Mouse (Mus musculus): ENCODE data around the gene Opn3.

DNA sequence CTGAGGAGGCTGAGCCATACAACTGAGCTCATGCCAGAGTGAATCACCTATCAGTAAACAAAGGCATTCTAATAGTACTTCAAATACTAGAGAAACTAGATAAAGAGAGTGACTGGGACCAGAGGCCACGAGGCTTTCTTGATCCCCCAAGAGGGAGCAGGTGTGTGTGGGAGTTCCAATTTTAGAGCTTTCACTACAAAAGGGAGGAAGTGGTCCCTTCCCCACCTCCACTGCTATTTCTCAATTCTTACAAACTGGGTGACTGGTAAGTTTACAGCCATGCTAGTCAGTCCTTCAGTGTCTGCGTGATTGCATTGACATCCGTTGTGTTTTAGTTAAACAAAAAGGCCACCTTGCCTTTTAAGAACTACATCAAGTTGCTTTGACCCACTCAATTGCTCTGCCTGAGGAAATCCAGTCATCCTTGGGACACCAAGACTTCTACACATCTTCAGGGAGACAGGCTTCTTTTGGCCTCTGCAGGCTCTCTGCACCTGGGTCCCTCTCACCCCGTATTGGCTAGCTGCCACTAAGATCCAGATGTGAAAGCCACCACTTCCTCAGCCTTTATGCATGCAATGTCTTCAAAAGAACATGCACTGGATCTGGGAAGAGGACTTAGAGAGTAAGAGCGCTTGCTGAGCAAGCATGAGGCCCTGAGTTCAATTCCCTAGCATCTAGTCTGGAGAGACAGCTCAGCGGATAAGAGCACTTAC is 52.0 kb downstream of the Opn3 start:
- TF ChIP-seq CTCF (conservative IDR thresholded peaks at IDR 0.05; ENCODE audit: insufficient read depth, insufficient read length, low read depth, low read length), result no peak
- no peak for TF ChIP-seq POLR2A (IDR thresholded peaks at IDR 0.05; ENCODE audit: low read depth, low read length)
